Mouse (Mus musculus) forebrain, embryonic 14.5 days (tissue): ENCODE measurements around the gene Galm. TPM values are rescaled to one million over a fixed set of nuclear protein-coding genes. Genes with fewer than 3 reads are reported as not detected.
A peak's percentile ranks its signal among the peaks of the same experiment; 100 is the strongest.
"Not testable (repeated sequence)": the region's sequence is repeated elsewhere in the genome, so short reads cannot be mapped to it uniquely, and the experiment has no call there.

ENCODE experiments used
- ATAC-seq: fragments of 200-750 bp; cut with Nextera tagmentation; 2 replicates; pipeline ENCODE4 v1.8.0; 2017; ENCODE audit warnings: mild to moderate bottlenecking, moderate library complexity
- DNase-seq: peaks from one replicate; pipeline ENCODE4 v3.0.0-alpha.2; 2015; ENCODE audit warnings: low spot score
- H3K27ac ChIP-seq: fragments of 300-500 bp; sonication (generic); 2 replicates; pipeline ENCODE4 v1.5.1; 2014; ENCODE audit warnings: low read depth, mild to moderate bottlenecking, control low read depth, low read length, moderate library complexity
- H3K27me3 ChIP-seq: fragments of 300-500 bp; sonication (generic); replicated peaks from 2 replicates; pipeline ENCODE4 v1.6.1; 2014; ENCODE audit warnings: low read length, control low read depth, mixed read lengths; ENCODE audit not compliant: control insufficient read depth, insufficient read depth
- H3K36me3 ChIP-seq: fragments of 300-500 bp; sonication (generic); 2 replicates; pipeline ENCODE4 v1.6.1; 2014; ENCODE audit warnings: low read length, control low read depth; ENCODE audit not compliant: control insufficient read depth, insufficient read depth
- H3K4me1 ChIP-seq: fragments of 300-500 bp; sonication (generic); 2 replicates; pipeline ENCODE4 v1.6.1; 2014; ENCODE audit warnings: antibody characterized with exemption, low read length, control low read depth; ENCODE audit not compliant: control insufficient read depth, insufficient read depth
- H3K4me2 ChIP-seq: fragments of 300-500 bp; sonication (generic); 2 replicates; pipeline ENCODE4 v1.6.1; 2014; ENCODE audit warnings: mild to moderate bottlenecking, control low read depth, low read length
- H3K4me3 ChIP-seq: fragments of 300-500 bp; sonication (generic); 2 replicates; pipeline ENCODE4 v1.5.1; 2014; ENCODE audit warnings: low read depth, low read length, control low read depth
- H3K9ac ChIP-seq: fragments of 300-500 bp; sonication (generic); 2 replicates; pipeline ENCODE4 v1.6.1; 2014; ENCODE audit warnings: mild to moderate bottlenecking, low read length, control low read depth, moderate library complexity
- H3K9me3 ChIP-seq: fragments of 300-500 bp; sonication (generic); replicated peaks from 2 replicates; pipeline ENCODE4 v1.6.1; 2016; ENCODE audit warnings: low read length, control low read depth, mixed read lengths; ENCODE audit not compliant: control insufficient read depth
- WGBS: fragments of 180-500 bp; shearing (Covaris S2); extraction: QIAGEN DNeasy Blood & Tissue Kit; methylation state at CpG from one replicate; pipeline ENCODE4 v1.1.7; 2014; 5-methylcytosine and 5-hydroxymethylcytosine counted together
- polyA plus RNA-seq: library from polyadenylated mRNA; unstranded; fragments of >200 nt; fragmentation: Nextera tagmentation; extraction: Ambion mirVana; gene quantifications from 2 replicates; pipeline ENCODE4 v1.2.1, GENCODE M21; 2014

The Galm gene
- polyA plus RNA-seq, 1 experiment from 2014 or later = 3.5 TPM

- H3K27ac ChIP-seq = no peak overlapping the region
- no peaks in the 10 kb centered on the region for H3K4me1 ChIP-seq
- no peaks in the 10 kb centered on the region for H3K36me3 ChIP-seq
- no peak overlapping the region for H3K4me3 ChIP-seq
- H3K4me2 ChIP-seq = no peak overlapping the region
- H3K27me3 ChIP-seq = no peaks in the 10 kb centered on the region
- DNase-seq = no peak
- no peaks in the 10 kb centered on the region for H3K9me3 ChIP-seq
- no peak overlapping the region for H3K9ac ChIP-seq
- no peak for ATAC-seq
- WGBS = 63% methylated on average over 4 of the region's 4 CpGs
Measured at GRCm38 (mm10) chr17:80175386-80175739, 48.1 kb downstream of the Galm start.

GRCm38 (mm10) chr17:80175966-80176365, 48.7 kb downstream of the Galm start:
- H3K9ac ChIP-seq = no peak overlapping the region
- no peaks in the 10 kb centered on the region for H3K36me3 ChIP-seq
- H3K9me3 ChIP-seq = no peaks in the 10 kb centered on the region
- ATAC-seq = no peak
- no peak overlapping the region for H3K4me3 ChIP-seq
- 83% methylated on average over 3 of the region's 3 CpGs for WGBS
- H3K27ac ChIP-seq = no peak overlapping the region
- no peaks in the 10 kb centered on the region for H3K27me3 ChIP-seq
- no peaks in the 10 kb centered on the region for H3K4me1 ChIP-seq
- no peak overlapping the region for H3K4me2 ChIP-seq
- DNase-seq = no peak

DNA sequence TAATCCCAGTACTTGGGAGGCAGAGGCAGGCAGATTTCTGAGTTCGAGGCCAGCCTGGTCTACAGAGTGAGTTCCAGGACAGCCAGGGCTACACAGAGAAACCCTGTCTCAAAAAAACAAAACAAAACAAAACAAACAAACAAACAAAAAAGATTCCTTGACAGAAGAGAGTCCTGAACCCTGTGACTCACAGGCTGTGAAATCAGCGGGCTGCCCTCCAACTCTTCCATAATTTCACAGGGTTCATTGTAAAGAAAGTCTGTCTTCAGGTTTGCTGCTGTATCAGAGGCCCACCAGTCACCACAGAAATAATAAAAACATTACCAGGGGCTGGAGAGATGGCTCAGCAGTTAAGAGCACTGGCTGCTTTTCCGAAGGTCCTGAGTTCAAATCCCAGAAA, 51.6 kb downstream of the Galm start:
- not testable (repeated sequence) for H3K9me3 ChIP-seq, H3K27me3 ChIP-seq, H3K27ac ChIP-seq, H3K9ac ChIP-seq, DNase-seq, H3K4me2 ChIP-seq, H3K4me1 ChIP-seq, H3K36me3 ChIP-seq, H3K4me3 ChIP-seq, ATAC-seq
- 95% methylated on average over 3 of the region's 3 CpGs for WGBS

DNA sequence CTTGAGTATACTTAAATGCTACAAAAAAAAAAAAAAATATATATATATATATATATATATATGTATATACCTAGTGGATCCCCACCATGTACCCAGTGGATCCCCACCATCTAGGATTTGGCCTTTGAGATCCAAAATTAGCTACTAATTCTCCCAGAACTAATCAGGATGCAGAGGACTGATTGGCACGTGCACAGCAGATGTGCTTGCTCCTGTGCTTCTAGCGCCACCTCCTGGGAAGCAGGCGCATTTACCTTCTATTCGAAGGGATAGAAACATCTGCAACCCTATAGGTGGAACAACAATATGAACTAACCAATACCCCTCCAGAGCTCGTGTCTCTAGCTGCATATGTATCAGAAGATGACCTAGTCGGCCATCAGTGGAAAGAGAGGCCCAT, 52.7 kb downstream of the Galm start:
- ATAC-seq (peak; percentile 90), DNase-seq (peak; percentile 90)
- under 1% methylated on average over 6 of the region's 6 CpGs for whole genome bisulfite sequencing
- no peaks in the 10 kb centered on the region for H3K36me3 ChIP-seq
- no peaks in the 10 kb centered on the region for H3K9me3 ChIP-seq
- H3K9ac ChIP-seq = no peak overlapping the region
- no peak overlapping the region for H3K4me2 ChIP-seq
- no peak overlapping the region for H3K27ac ChIP-seq
- no peak overlapping the region for H3K4me3 ChIP-seq
- no peaks in the 10 kb centered on the region for H3K27me3 ChIP-seq
- no peaks in the 10 kb centered on the region for H3K4me1 ChIP-seq

DNA sequence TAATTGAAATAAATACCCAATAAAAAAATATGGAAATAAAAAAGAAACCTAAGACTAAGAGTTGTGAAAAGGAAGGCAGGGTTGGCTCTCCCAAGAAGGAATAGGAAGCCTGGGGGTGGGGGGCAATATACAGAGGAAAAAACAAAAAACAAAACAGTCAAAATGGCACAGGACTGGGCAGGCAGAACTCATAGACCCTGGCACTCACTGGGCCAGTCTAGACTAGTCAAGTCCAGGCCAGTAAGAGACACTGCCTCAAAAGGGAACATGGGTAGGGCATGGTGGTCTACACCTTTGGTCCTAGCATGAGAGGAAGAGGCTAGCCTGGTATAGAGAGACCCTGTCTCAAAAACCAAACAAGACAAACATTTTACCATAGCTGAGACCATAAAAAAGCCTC, 53.2 kb downstream of the Galm start:
- Histone ChIP-seq H3K4me1 (no peaks in the 10 kb centered on the region), H3K4me3 (no peak overlapping the region), H3K9ac (no peak overlapping the region), H3K36me3 (no peaks in the 10 kb centered on the region), H3K27ac (no peak overlapping the region), H3K4me2 (no peak overlapping the region), H3K9me3 (no peaks in the 10 kb centered on the region), H3K27me3 (no peaks in the 10 kb centered on the region)
- ATAC-seq (0 out of 2 replicates have a peak, but pooled peaks have one; percentile 30), DNase-seq (no peak)

- DNase-seq (no peak), ATAC-seq (no peak)
- Histone ChIP-seq H3K27ac (no peak overlapping the region), H3K4me2 (no peak overlapping the region), H3K9me3 (no peaks in the 10 kb centered on the region), H3K36me3 (no peaks in the 10 kb centered on the region), H3K9ac (no peak overlapping the region), H3K4me3 (no peak overlapping the region), H3K4me1 (no peaks in the 10 kb centered on the region), H3K27me3 (no peaks in the 10 kb centered on the region)
- 87% methylated on average over 10 of the region's 10 CpGs for WGBS
Measured at GRCm38 (mm10) chr17:80183615-80184014, 56.3 kb downstream of the Galm start.

DNA sequence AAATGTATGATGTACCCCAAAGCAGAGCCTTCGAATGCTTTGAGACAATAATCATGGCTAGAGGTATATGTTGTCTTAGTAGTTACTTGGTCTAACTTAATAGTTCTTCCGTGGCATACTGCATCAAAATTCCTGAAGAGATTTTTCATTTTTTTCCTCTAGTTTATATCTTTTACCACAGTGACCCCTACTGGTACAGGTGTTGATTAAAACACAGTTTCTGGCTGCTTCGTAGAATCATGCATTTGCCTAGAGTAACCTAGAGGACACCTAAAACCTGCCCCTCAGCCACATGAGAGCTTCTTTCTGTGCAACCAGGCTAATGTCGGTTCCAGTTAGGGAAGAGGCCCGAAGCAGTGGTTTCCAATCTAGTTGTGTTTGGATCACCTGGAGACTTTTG, 65.8 kb downstream of the Galm start:
- Histone ChIP-seq H3K4me3 (no peak overlapping the region), H3K27me3 (no peaks in the 10 kb centered on the region), H3K4me2 (no peak overlapping the region), H3K36me3 (peaks cover 25% of the 10 kb centered on the region; the same call in 1 of the 2 replicates), H3K27ac (no peak overlapping the region), H3K4me1 (no peaks in the 10 kb centered on the region), H3K9ac (no peak overlapping the region), H3K9me3 (no peaks in the 10 kb centered on the region)
- 70% methylated on average over 5 of the region's 5 CpGs for WGBS
- ATAC-seq = peak; percentile 42; the same call in 1 of the 2 replicates
- DNase-seq = peak; percentile 72

GRCm38 (mm10) chr17:80199160-80199778, 72.0 kb downstream of the Galm start:
- peak; percentile 56 for ATAC-seq
- no peaks in the 10 kb centered on the region for H3K4me1 ChIP-seq
- H3K4me3 ChIP-seq = no peak overlapping the region
- DNase-seq = no peak
- whole genome bisulfite sequencing = 87% methylated on average over 3 of the region's 3 CpGs
- no peaks in the 10 kb centered on the region for H3K27me3 ChIP-seq
- H3K9me3 ChIP-seq = no peaks in the 10 kb centered on the region
- H3K36me3 ChIP-seq = peaks cover 76% of the 10 kb centered on the region
- H3K4me2 ChIP-seq = no peak overlapping the region
- H3K27ac ChIP-seq = no peak overlapping the region
- no peak overlapping the region for H3K9ac ChIP-seq

GRCm38 (mm10) chr17:80205657-80206056, 78.4 kb downstream of the Galm start:
- Histone ChIP-seq H3K4me1 (peaks cover 3% of the 10 kb centered on the region), H3K27ac (no peak overlapping the region), H3K9me3 (no peaks in the 10 kb centered on the region), H3K4me2 (peak overlapping the region; percentile 93), H3K9ac (peak overlapping the region; percentile 99), H3K4me3 (peak overlapping the region; percentile 96), H3K27me3 (no peaks in the 10 kb centered on the region), H3K36me3 (peaks cover 44% of the 10 kb centered on the region)
- 42% methylated on average over 5 of the region's 5 CpGs for WGBS
- DNase-seq (no peak), ATAC-seq (no peak)
